Mouse (Mus musculus): ENCODE measurements around the gene Gabrr3. TPM values are rescaled to one million over a fixed set of nuclear protein-coding genes. Genes with fewer than 3 reads are reported as not detected.

The Gabrr3 gene
- polyA plus RNA-seq, 1 experiment from 2014 or later, result not detected

DNA sequence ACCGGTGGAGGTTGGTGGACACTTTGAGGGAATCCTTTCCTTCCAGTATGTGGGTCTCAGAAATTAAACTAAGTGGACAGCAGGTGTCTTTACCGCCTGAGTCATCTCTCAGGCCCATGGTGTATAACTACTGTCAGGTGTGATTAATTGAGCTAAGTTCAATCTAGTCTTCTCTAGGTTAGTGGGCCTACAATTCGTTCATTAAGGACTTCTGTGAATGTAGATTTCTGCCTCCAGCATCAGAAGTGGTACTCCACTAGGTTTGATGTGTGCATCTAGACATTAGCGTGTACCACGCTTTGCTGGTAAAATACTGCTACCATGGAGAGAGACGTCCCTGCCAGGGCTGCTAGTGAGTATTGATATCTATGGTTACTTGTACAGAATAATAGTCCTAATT, 65.4 kb downstream of the Gabrr3 start:
- peaks cover 9% of the 10 kb centered on the region for H3K36me3 ChIP-seq
- no peaks in the 10 kb centered on the region for H3K9me3 ChIP-seq
- ATAC-seq (ENCODE audit: insufficient number of reproducible peaks, low FRiP score, low TSS enrichment, low read depth), result no peak
- peaks cover 7% of the 10 kb centered on the region for H3K4me1 ChIP-seq
- H3K9ac ChIP-seq, result no peak overlapping the region
- peak overlapping the region; percentile 63 for H3K4me2 ChIP-seq
- WGBS, result 50% methylated on average over 6 of the region's 6 CpGs
- H3K27me3 ChIP-seq, result no peaks in the 10 kb centered on the region
- H3K27ac ChIP-seq, result no peak overlapping the region
- H3K4me3 ChIP-seq, result peak overlapping the region; percentile 76

DNA sequence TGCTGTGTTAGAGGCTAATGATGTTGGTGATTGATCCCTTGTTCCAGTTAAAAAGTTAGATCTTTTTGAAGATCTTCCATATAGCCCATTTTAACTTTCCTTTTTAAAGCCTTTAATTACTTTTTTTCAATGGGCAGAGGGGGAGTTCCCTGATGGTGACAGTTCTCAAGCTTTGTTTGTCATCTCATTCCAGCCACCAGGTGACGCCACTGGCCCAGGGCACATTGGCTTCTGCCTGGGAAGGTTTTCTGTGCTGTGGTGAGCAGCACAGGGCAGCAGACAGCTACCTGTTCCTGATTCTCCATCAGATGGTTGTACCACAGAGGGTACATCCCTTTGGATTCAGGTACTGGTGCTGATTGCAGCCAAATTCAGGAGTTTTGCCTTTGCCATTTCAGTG, 67.7 kb downstream of the Gabrr3 start:
- no peak overlapping the region for H3K9ac ChIP-seq
- no peak overlapping the region for H3K4me2 ChIP-seq
- no peaks in the 10 kb centered on the region for H3K27me3 ChIP-seq
- peaks cover 12% of the 10 kb centered on the region for H3K36me3 ChIP-seq
- ATAC-seq (ENCODE audit: insufficient number of reproducible peaks, low FRiP score, low TSS enrichment, low read depth), result no peak
- H3K4me1 ChIP-seq, result peaks cover 7% of the 10 kb centered on the region
- 14% methylated on average over 1 of the region's 1 CpGs for WGBS
- H3K4me3 ChIP-seq, result no peak overlapping the region
- no peaks in the 10 kb centered on the region for H3K9me3 ChIP-seq
- no peak overlapping the region for H3K27ac ChIP-seq

GRCm38 (mm10) chr16:59477955-59478354, 70.8 kb downstream of the Gabrr3 start:
- ATAC-seq (ENCODE audit: insufficient number of reproducible peaks, low FRiP score, low TSS enrichment, low read depth), result no peak
- Histone ChIP-seq H3K27me3 (no peaks in the 10 kb centered on the region), H3K9ac (no peak overlapping the region), H3K27ac (no peak overlapping the region), H3K4me3 (no peak overlapping the region), H3K4me1 (peaks cover 3% of the 10 kb centered on the region; the same call in 1 of the 2 replicates), H3K9me3 (no peaks in the 10 kb centered on the region), H3K4me2 (no peak overlapping the region), H3K36me3 (peaks cover 33% of the 10 kb centered on the region)
- WGBS, result 78% methylated on average over 3 of the region's 3 CpGs

DNA sequence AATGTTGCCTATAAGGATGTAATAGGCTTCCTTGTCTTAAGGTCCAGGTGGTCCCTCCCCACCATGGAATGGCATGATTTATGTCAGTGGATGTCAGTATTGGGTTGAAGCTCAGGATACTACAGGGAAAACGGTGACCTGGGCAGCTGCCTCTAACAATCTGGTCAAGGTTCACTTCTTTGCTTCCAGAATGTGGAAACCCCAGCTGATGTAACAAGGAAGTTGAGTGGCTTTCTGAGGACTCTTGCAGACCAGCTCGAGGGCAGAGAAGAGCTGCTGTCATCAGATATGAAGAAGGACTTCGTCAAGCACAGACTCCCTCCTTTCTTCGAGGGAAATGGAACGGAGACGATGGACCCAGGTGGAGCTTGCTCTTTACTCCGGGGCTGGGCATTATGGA, 80.1 kb downstream of the Gabrr3 start:
- H3K9me3 ChIP-seq, result no peaks in the 10 kb centered on the region
- no peak overlapping the region for H3K27ac ChIP-seq
- WGBS, result 72% methylated on average over 7 of the region's 7 CpGs
- H3K4me1 ChIP-seq, result 0 out of 2 replicates have a peak, but pooled peaks cover 4% of the 10 kb centered on the region
- no peak overlapping the region for H3K4me2 ChIP-seq
- no peak for ATAC-seq (ENCODE audit: insufficient number of reproducible peaks, low FRiP score, low TSS enrichment, low read depth)
- no peaks in the 10 kb centered on the region for H3K27me3 ChIP-seq
- H3K36me3 ChIP-seq, result peaks cover 64% of the 10 kb centered on the region
- no peak overlapping the region for H3K9ac ChIP-seq
- H3K4me3 ChIP-seq, result no peak overlapping the region

DNA sequence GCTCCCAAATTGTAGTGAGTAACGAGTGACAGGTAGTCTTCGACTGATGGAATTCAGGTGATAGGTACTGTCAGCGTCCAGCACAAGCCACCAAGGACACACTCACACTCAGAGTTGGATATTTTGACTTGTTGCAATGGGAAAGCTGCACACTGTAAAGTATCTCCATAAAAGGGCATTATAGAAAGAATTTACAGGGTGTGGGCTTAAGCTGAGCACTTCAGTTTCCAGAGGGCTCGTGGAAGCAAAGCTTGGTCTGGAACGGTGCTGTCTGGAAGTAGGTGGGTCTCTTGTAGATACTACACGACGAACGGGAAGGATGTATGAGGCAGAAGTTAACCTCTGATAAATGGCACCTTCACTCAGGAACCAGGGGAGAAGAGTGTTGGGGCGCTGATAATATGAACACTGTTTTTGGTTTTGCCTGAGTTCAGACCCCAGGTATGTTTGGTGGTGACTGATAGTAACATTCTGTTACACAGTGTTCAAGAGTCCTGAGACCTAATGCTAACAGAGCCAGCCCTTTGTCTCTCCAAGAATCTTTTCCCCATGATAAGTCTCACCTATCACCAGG, 80.9 kb downstream of the Gabrr3 start:
- 47% methylated on average over 9 of the region's 9 CpGs for whole genome bisulfite sequencing
- Histone ChIP-seq H3K4me2 (no peak overlapping the region), H3K4me3 (no peak overlapping the region), H3K4me1 (0 out of 2 replicates have a peak, but pooled peaks cover 4% of the 10 kb centered on the region), H3K36me3 (peaks cover 62% of the 10 kb centered on the region), H3K9ac (no peak overlapping the region), H3K9me3 (no peaks in the 10 kb centered on the region), H3K27me3 (no peaks in the 10 kb centered on the region), H3K27ac (no peak overlapping the region)
- ATAC-seq (ENCODE audit: insufficient number of reproducible peaks, low FRiP score, low TSS enrichment, low read depth), result no peak

- 88% methylated on average over 14 of the region's 14 CpGs for WGBS
- no peak overlapping the region for H3K9ac ChIP-seq
- H3K4me1 ChIP-seq, result 0 out of 2 replicates have a peak, but pooled peaks cover under 1% of the 10 kb centered on the region
- H3K27me3 ChIP-seq, result no peaks in the 10 kb centered on the region
- no peak overlapping the region for H3K4me2 ChIP-seq
- no peak for ATAC-seq (ENCODE audit: insufficient number of reproducible peaks, low FRiP score, low TSS enrichment, low read depth)
- no peak overlapping the region for H3K4me3 ChIP-seq
- peaks cover 60% of the 10 kb centered on the region for H3K36me3 ChIP-seq
- H3K9me3 ChIP-seq, result no peaks in the 10 kb centered on the region
- no peak overlapping the region for H3K27ac ChIP-seq
These were observed 86.1 kb downstream of the Gabrr3 start for GRCm38 (mm10) chr16:59493199-59493598.

- H3K4me3 ChIP-seq, result no peak overlapping the region
- H3K36me3 ChIP-seq, result peaks cover 53% of the 10 kb centered on the region
- 81% methylated on average over 1 of the region's 1 CpGs for WGBS
- H3K4me2 ChIP-seq, result no peak overlapping the region
- H3K9ac ChIP-seq, result no peak overlapping the region
- H3K4me1 ChIP-seq, result no peaks in the 10 kb centered on the region
- H3K27me3 ChIP-seq, result no peaks in the 10 kb centered on the region
- no peaks in the 10 kb centered on the region for H3K9me3 ChIP-seq
- no peak for ATAC-seq (ENCODE audit: insufficient number of reproducible peaks, low FRiP score, low TSS enrichment, low read depth)
- H3K27ac ChIP-seq, result no peak overlapping the region
These were observed 90.8 kb downstream of the Gabrr3 start for GRCm38 (mm10) chr16:59497947-59498346.

DNA sequence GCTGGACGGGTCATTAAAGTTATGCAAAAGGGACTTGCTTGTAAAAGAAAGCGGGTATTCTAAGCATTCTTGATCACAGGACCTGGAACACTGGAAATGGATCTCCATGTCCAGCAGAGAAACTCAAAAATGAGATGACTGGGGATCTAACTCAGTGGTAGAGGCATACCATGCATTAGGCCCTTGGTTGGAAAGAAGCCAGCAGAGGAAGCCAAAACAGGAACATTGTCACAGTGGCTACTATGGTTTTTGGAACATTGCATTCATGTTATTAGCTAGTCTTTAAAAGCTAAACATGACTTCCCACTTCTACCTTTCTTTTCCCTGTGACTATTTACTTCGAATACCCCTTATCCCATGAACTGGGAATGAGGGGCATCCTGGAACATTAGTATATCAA, 92.0 kb downstream of the Gabrr3 start:
- no peaks in the 10 kb centered on the region for H3K4me1 ChIP-seq
- H3K4me3 ChIP-seq, result no peak overlapping the region
- WGBS, result 88% methylated on average over 3 of the region's 3 CpGs
- no peaks in the 10 kb centered on the region for H3K9me3 ChIP-seq
- H3K27me3 ChIP-seq, result no peaks in the 10 kb centered on the region
- ATAC-seq (ENCODE audit: insufficient number of reproducible peaks, low FRiP score, low TSS enrichment, low read depth), result no peak
- peaks cover 50% of the 10 kb centered on the region for H3K36me3 ChIP-seq
- no peak overlapping the region for H3K4me2 ChIP-seq
- H3K9ac ChIP-seq, result no peak overlapping the region
- no peak overlapping the region for H3K27ac ChIP-seq

GRCm38 (mm10) chr16:59509830-59510229, 102.7 kb downstream of the Gabrr3 start:
- Histone ChIP-seq H3K4me2 (no peak overlapping the region), H3K9ac (no peak overlapping the region), H3K9me3 (no peaks in the 10 kb centered on the region), H3K27me3 (no peaks in the 10 kb centered on the region), H3K4me3 (no peak overlapping the region), H3K36me3 (peaks cover 27% of the 10 kb centered on the region; the same call in 1 of the 2 replicates), H3K4me1 (no peaks in the 10 kb centered on the region), H3K27ac (no peak overlapping the region)
- ATAC-seq (ENCODE audit: insufficient number of reproducible peaks, low FRiP score, low TSS enrichment, low read depth), result no peak
- WGBS, result 78% methylated on average over 5 of the region's 5 CpGs

Other genes starting within 250 kb of the Gabrr3 start
- gene Olfr196, start 236.9 kb upstream of the Gabrr3 start, polyA plus RNA-seq (2015; fragmentation: Nextera tagmentation; extraction: Ambion mirVana), result not detected in 2 replicates
- gene Olfr198, start 203.8 kb upstream of the Gabrr3 start, polyA plus RNA-seq (2015; fragmentation: Nextera tagmentation; extraction: Ambion mirVana), result not detected in 2 replicates
- not detected in 2 replicates for gene Olfr199, start 187.6 kb upstream of the Gabrr3 start, polyA plus RNA-seq (2015; fragmentation: Nextera tagmentation; extraction: Ambion mirVana)
- not detected in 2 replicates for gene Olfr201, start 134.7 kb upstream of the Gabrr3 start, polyA plus RNA-seq (2015; fragmentation: Nextera tagmentation; extraction: Ambion mirVana)
- not detected in 2 replicates for gene Olfr202, start 120.5 kb upstream of the Gabrr3 start, polyA plus RNA-seq (2015; fragmentation: Nextera tagmentation; extraction: Ambion mirVana)
- not detected in 2 replicates for gene Olfr203, start 108.5 kb upstream of the Gabrr3 start, polyA plus RNA-seq (2015; fragmentation: Nextera tagmentation; extraction: Ambion mirVana)
- not detected in 2 replicates for gene Olfr204, start 89.1 kb upstream of the Gabrr3 start, polyA plus RNA-seq (2015; fragmentation: Nextera tagmentation; extraction: Ambion mirVana)
- not detected in 2 replicates for gene Olfr205, start 76.2 kb upstream of the Gabrr3 start, polyA plus RNA-seq (2015; fragmentation: Nextera tagmentation; extraction: Ambion mirVana)
- gene Olfr206, start 58.1 kb upstream of the Gabrr3 start, polyA plus RNA-seq (2015; fragmentation: Nextera tagmentation; extraction: Ambion mirVana), result not detected in 2 replicates
- gene Olfr209, start 43.3 kb upstream of the Gabrr3 start, polyA plus RNA-seq (2015; fragmentation: Nextera tagmentation; extraction: Ambion mirVana), result not detected in 2 replicates
- 33.4 and 34.3 TPM in 2 replicates for gene Riox2, start 64.4 kb downstream of the Gabrr3 start, polyA plus RNA-seq (2015; fragmentation: Nextera tagmentation; extraction: Ambion mirVana)
- gene Crybg3, start 193.6 kb downstream of the Gabrr3 start, polyA plus RNA-seq (2015; fragmentation: Nextera tagmentation; extraction: Ambion mirVana), result 12.0 and 13.8 TPM in 2 replicates
- gene Arl6, start 232.1 kb downstream of the Gabrr3 start, polyA plus RNA-seq (2015; fragmentation: Nextera tagmentation; extraction: Ambion mirVana), result 25.6 and 26.9 TPM in 2 replicates